Mouse (Mus musculus) heart, adult 18-20 months (tissue): ENCODE data around the gene Arhgap15. TPM values are rescaled to one million over a fixed set of nuclear protein-coding genes. Genes with fewer than 3 reads are reported as not detected.

Source experiments
- DNase-seq, 2 experiments: peaks; one replicate each; pipeline ENCODE4 v3.0.0; 2021 to 2022; ENCODE audit warnings: mixed read lengths in 1 of 2
- total RNA-seq, 2 experiments: library from RNA; stranded (reverse); gene quantifications; 2 replicates each; pipeline ENCODE4 v1.2.3; 2021

Arhgap15 gene
- total RNA-seq, 2 experiments from 2014 or later = 0.62 to 2.1 TPM

DNA sequence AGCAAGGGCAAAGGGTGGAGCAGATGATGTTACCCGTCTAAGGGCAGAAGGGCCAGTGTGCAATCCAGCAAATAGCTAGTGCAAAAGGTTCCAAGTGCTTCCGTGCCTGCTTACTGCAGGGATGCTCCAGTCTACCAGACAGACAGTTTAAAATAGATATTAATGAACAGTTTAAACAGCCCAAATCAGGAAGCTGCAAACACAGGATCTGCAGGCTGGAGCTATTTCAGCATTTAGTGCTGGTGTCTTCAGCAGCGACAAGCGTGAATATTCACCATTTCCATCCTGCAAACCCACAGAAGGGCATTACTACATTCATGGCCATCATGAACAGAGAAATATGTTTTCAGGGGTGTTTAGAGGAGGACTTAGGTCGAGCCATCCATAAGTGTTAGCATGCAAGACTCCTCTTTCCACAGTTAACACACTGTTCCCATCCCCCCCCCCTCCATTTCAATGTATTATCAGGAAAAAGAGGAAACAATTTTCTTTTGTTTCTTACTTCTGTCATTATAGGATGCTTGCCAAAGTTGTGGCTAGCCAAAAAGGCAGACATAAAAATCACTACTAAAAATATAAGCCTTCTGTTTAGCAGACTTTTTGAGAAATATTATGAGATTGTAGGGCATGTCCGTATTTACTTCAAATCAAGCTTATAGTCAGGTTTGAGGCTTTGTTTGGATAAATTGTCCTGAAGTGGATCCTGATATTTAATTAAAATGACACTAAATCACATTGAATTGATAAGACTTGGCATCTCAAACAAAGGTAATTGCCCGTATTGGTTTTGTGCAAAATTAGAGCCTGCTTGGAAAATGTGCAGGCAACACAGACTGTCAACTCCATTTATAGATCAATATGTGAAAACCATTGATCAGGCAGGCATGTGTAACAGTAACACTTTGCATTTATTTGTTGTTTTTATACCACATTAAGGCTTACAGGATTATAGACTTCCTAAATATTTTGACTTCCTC is 35.4 kb downstream of the Arhgap15 start:
- DNase-seq = peak in 1 of 2 experiments; percentile 10

DNA sequence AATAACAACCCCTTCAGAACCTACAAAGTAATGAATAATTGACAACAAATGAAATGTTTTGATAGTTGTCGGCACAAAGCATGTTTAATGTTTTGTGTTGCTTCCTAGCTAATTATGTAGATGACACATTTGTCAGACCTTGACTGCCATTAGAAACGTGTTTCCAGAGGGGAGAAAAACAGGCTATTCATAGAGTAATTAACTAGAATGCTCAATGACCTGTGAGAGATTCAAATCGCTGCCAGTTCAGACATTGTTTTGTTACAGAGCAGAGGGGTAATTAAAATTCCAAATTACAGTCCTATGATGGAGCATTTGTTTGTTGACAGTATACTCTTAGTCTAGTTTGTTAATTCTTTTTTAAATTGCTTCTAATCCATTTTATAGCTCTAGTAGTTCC is 37.5 kb downstream of the Arhgap15 start:
- DNase-seq = no peak

DNA sequence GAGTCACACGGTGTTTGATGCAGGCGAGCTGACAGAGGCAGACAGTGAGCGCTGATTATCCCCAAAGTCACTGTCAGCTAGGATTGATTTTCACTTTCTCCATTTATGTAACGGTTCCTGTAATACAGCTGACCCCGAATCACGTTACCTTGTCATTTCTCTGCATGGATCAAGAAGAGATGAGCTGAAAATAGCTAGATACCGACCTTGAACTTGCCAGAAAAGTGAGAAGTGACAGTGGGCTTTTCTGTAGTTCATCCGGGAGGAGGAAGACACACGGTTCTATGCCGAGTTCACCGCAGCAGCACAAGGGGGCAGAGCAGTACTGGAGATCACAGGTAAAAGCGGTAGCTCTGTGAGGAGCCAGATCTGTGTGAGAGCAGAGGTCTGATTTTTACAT is 38.5 kb downstream of the Arhgap15 start:
- peak; percentile 8 to 19 for DNase-seq

DNA sequence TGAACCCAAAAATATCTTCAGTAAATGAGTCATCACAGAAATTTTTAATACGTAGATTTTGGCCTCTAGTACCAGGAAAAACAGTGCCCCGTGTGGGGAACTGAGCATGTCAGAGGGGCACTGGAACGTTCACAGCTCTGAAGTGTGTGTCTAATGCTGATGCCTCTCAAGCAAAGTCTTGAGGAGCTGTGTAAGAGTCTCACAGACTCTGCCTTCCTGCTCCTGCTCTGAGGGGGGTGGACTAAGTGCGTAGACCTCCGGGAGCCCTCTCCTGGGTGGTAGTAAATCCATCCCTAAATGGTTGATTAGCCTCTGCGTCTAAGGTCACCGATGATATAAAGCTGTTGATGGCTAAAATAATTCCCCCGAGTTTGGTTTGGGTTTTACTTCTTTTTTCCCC is 39.9 kb downstream of the Arhgap15 start:
- DNase-seq = no peak

DNA sequence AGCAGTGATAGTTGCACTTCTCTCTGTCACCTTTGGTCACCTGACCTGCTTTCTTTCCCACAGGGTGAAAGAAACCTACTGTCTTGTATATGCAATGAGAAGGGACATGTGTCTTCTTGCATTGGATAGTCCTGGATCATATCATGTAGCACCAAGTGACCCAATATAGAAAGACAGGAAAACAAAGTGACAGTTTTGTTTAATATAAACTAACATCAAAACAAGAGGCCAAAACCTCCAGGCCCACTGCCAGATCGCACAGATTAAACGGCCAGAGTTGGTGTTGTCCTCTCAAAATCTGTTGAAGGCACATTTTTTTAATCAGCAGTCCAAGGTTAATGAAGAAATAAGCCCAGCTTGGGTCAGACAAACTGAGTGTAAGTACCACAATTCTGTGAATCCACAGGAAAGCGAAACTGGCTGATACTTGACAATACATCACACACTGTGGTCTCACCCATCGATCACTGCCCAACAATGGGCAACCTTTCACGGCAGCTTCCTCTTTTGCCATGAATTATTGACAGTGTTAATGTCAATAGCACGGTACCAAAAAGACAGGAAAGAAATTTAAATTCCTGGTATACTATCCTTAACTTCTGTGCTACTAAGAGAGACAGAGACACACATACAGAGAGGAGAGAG is 41.5 kb downstream of the Arhgap15 start:
- no peak for DNase-seq

DNA sequence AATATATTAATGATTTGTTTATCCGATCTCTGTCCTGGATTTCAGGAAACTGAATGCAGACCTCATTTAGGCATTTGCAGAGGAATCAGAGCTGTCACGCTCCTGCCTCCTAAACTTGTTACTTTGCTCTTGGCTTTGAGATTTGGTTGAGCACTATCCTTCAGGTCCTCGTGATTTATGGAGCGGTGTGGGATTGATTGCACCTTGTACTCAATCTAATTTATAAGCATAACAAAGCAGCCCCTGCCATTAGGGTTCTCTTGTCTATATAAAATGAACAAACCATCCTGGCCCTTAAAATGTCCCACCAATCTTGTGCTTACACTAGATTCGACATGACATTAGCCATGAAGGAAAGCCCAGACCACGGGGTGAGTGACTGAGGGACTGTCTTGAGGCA is 43.0 kb downstream of the Arhgap15 start:
- no peak for DNase-seq

DNA sequence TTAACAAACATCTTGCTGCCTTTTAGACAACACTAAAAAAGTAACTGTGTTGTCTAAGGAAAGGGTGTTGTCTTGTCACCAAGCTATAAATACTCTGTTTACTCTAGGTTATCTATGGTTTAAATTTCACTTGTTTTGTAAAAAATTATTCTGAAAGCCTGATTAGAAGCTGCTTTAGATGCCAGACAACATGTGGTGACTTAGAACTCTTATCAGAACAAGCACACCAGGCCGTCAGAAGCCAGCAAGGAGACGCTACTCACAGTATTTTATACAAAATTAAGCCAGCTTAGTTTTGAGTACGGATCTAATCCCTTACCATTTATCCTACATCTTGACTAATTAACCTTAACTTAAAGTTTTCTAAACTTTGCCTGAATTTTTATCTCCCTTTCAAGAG is 44.5 kb downstream of the Arhgap15 start:
- DNase-seq = no peak

DNA sequence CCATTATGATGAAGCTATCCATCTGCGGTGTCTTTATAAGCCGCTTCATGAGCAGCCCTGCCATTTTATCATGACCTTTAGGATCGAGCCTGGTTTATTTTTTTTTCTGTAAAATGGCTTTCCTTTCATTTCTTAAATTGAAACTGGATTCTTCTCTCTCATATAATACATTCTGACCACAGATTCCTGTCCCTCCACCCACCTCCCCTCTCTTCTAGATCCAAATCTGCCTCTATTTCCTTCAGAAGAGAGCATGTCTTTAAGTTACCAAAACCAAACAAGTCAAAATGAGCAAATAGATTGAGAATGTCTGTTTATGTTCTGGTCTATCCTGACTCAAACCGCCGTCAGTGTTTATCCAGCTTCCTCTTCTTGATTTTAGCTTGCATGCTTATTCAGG is 46.1 kb downstream of the Arhgap15 start:
- DNase-seq = no peak

DNA sequence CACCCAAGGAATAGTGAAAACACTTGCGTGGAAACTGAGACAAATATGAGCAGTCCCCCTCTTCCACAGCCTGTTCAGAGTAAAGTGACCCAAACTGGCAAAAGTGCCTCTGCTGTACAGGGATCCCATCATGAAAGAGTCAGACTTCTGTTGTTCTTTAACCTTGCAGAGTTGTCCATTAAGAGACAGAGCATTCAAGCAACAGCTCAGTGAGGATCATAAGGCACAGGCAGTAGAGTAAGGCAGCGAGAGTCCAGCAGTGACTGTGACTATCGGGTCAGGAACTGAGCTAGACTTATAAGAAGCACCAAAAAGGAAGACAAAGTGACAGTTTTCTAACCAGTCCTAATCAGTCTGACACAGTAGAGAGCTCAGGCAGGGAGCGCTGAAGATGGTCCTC is 47.8 kb downstream of the Arhgap15 start:
- DNase-seq = no peak

DNA sequence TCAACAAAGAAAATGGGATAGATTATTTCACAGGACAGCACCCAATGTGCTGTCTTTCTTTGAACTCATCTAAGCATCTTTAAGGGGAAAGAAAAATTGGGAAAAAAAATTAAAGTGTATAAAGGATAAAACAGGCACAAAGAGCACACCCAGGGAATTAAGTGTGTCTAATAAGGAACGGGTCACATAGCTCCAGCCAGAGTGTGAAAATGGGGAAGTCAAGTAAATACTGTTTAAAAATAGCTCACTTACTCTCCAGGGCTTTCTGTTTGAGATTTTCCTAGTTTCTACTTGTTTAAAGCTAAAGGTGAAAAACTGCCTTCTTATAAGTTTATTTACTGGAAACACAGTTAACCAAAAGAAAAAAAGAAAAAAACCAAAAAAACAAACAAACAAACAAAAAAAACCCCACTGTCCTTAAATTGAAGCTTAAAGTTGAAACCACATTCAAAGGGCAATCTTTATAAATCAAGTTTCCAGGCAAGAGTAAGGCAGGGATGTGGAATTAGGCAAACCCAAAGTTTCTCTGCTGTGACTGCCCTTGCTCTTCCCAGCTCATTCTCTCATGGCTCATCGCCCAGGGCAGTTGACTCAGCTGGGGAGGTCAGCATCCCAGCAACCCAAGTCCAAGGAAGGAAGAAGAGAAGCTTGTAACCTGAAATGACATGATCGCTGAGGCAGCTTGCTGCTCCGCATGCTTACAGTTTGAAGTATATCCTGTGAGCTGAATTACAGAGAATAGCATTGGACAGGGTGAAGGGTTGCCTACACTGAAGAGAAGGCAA is 57.5 kb downstream of the Arhgap15 start:
- DNase-seq = peak; percentile 58 to 65

DNA sequence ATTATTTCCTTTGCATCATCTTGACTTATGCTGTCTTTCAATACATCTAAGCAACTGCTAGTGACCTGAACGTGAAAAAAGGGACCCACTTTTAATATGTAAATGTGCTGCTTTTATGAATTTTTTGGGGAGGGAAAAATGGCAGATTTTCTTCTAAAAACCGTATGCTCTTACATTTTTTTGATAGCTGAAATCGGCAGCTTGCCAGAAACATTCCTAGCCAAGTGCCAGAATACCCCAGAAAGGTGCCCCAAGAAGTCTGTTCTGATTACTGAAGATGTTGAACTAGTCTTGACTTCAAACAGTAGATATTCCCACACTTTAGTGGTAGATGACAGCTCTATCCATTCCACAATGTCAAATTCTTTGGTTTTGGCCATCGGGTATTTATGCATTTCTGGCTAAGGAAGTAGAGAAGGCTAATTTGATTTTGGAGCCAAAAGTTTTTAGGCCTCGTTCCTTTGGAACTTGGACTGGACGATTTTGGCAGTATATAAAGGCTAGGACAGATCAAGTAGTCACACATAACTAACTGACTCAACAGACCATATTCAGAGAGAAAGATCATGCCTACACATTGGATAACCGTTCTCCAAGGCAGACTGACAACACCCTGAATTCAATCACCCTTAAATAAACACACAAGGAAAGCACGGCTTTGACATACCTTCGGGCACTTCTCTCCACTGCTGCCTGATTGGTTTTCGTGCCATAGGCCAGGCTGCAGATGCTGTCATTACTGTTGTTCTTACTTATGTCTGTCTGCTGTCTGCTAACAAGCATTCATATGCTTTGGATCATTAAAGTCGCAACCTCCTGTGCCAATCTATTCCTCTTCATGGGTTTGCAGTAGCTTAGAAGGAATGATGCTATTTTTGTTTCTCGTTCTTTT is 67.5 kb downstream of the Arhgap15 start:
- DNase-seq = no peak

DNA sequence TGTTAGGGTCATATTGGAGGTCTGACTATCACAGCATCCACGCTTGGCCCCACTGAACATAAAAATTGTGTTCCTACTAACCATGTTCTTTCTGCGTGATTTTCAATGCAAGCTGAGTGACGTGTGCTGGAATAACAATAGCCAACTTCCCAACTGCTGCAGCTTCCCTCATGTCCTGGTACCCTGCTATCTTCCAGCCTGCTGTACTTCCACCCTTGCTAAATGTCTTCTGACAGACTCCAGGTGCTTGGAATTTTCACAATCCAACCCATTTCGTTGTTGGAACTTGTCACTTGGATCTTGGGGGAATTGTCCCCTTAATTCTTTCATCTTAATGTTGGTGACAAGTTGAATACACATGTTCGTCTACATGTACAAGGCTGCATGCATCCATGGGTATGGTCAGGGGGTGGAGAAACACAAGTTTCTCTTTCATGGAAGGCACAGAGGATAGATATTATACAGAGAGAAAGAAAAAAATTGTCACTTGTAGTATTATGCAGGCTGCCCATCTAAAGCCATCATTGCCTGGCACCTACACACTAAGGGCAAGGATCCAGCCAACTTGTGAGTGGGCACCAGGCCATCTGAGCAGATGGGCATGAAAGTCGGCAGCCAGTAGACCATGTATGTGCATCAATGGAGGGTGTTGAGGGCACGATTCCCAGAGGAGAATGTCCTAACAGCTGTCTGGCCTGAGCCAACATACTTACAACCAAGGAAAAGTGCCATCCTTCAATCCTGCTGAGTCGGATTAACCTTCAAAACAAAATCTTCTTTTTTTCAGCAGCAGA is 68.4 kb downstream of the Arhgap15 start:
- DNase-seq = peak; percentile 27 to 39

DNA sequence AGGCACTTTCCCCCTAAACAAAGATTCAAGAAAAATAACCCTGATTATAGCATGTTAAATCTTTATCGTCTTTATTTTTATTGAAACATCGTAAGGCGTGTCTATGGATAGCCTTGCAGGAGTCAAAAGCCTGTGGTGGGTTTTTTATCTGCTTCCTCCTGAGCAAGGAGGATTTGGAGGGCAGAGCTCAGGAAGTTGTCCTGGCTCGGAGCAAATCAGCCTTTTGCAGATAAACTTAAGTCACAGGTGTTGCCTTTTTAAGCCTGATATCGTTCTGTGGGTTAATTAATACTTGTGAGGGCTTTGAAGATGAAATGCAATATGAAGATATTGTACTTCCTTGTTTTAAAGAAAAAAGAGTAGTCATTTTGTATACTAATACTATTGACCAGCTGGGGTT is 87.3 kb downstream of the Arhgap15 start:
- DNase-seq = no peak

DNA sequence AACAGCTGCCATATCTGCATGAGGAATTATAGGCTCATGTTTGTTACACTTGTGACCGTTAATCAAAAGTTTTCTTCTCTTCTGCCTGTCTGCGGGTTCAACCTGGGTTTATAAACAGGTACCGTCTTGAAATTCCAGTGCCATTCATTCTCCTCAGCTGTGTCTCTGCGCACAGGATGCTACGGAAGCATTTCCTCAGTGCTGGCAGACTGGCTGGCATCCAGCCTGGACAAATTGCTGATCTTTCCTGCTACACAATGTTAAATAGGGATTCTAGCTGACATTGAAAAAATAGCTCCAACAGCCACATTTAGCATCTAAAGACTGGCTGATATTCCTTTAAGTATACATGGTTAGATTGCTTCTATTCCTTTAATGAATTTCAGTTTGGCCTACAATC is 93.0 kb downstream of the Arhgap15 start:
- peak in 1 of 2 experiments; percentile 3 for DNase-seq

DNA sequence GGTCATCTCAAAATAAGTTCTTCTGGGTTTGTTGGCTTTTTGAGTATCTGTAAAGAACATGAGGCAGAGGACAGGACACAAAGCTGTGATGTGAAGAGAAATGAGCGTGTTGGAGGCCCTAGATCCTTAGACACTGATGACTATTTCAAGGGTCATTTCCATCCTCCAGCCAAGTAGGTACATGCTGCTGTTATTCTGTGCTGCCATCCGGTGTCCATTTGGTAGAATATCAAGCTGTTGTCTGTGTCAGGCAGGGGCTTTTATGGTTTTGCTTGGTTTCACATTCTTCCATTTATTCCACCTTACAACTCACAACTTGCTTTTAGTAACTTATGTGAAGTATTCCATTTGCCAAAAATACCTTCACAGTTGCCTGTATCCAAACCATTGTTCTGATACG is 102.6 kb downstream of the Arhgap15 start:
- peak in 1 of 2 experiments; percentile 7 for DNase-seq

DNA sequence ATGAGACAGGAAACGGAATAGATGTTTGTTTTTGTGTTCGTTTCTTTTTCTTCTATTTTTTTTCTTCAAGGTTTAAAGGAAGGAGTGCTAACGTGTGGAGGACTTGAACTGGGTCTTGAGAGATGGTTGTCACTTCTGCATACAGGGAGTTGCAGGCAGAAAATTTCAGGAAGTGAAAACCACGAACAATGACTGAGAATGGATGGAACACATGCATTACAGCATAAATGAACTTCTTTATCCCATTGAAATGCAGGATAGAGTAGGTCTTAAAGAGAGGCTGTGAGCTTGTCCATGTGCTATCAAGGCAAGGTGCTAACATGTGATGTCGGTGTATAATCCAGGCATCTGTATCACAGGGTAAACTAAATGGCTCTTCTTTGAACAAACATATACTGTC is 114.1 kb downstream of the Arhgap15 start:
- no peak for DNase-seq

DNA sequence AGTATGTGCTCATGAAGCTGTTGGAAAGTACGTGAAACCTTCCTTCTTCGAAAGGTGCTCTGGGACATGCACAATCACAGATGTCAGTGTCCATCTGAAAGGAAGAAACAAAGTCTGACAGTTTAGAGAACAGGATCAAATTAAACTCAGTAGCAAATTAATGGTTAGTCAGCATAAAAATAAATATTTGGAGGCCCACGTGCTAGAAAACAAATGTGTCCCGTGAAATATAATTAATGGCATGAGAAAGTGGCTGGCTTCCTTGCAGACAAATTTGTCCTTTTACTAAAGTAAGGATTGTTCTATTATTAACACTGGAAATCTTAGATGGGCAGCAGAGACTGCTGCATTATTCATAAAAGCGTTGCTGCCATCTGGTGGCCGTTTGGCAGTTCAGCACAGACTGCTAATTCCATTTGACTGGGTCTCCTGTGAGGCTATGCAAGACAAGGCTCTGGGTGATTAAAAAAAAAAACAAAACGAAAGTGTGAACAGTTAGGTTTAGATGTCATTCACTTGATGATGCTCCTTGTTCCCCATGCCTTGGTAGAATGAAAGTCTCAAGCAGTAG is 153.9 kb downstream of the Arhgap15 start:
- DNase-seq = peak; percentile 69 to 84

DNA sequence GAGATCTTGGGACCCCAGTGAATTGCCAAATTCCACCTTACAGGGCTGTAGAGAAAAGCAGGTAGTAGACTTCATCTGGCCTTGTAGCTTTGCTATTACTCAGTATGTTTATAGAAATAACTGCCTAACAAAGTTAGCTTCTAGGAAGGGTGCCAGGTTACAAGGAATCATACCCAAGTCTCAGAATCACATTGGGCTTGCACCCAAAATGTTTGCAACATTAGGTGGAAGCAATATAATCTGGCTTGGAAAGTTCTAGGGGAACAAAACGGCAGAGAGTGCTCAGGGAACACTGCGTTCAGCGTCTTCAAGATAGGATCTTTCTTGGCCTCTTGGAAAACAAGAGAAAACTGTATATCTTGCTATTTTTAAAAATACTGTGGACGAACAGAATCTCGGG is 158.9 kb downstream of the Arhgap15 start:
- DNase-seq = peak; percentile 51 to 69

DNA sequence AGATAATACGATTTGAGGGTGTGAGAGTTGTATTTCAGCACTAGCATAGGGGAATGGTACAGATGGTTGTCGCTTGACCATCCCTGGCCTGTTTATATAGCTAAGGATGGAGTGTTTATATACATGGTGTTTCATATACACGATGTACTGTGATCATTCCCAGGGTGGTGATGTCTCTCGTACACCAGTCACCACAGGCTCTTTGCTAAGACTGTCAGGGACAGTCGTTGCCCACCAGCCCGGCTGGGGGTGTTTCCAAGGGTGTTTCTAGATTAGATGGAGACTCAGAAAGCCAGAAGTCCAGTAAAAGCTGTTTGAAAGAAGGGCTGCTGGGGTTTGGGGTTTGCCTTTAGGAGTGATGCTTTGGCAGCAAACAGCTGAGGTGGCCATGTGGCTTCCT is 165.5 kb downstream of the Arhgap15 start:
- no peak for DNase-seq

DNA sequence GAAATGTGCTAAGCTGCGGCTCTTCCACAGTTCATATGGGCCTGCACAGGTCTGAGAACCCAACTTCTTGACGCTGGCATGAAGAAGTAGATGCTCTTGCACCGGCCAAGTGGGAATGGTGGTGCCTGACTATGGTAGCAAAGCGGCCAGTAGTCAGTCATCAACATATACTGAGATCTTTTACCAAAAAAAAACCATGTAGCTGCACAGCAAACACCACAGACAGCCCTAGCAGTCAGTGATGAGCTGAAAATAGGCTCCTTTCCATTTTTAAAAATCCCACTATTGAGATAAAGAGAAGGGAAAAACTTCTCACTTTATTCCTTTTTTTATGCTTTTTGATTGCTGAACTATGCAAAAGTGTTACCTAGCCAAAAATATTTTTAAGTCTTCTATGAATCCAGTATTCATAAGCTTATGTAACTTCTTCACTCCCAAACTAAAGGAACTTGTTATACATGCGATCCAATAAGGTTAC is 175.3 kb downstream of the Arhgap15 start:
- no peak for DNase-seq
